Mouse (Mus musculus): ENCODE results near the gene 1700020A23Rik.

1700020A23Rik gene

DNA sequence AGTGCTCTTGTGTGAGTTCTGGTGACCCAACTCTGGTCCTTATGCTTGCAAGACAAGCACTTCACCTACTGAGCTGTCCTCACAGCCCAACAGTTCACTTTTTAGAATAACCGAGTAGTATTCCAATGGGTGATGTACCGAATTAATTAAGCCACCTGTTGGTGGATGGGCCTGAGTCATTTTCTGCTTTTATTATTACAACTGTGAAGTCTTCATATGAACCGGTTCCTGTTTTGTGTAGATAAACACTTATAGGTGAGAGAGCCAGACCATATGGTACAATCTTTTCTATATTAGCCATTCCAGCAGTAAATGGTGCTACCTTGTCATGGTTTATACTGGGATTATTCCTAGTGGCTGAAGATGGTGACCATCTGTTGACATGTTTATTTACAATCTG, 7.7 kb downstream of the 1700020A23Rik start:
- DNase-seq, result no peak

- peak; percentile 45 for DNase-seq
These were observed 9.2 kb downstream of the 1700020A23Rik start for GRCm38 (mm10) chr2:130414094-130414856.

- DNase-seq, result peak; percentile 20
These were observed 16.9 kb downstream of the 1700020A23Rik start for GRCm38 (mm10) chr2:130421781-130422620.

GRCm38 (mm10) chr2:130423397-130424125, 18.5 kb downstream of the 1700020A23Rik start:
- peak; percentile 90 for DNase-seq

GRCm38 (mm10) chr2:130424126-130424853, 19.2 kb downstream of the 1700020A23Rik start, which contains the start of the genes Vps16 and Pced1a:
TSS of gene Vps16 (plus strand) at chr2:130424339.
TSS of gene Pced1a (minus strand) at chr2:130424701.
- peak; percentile 94 for DNase-seq

DNA sequence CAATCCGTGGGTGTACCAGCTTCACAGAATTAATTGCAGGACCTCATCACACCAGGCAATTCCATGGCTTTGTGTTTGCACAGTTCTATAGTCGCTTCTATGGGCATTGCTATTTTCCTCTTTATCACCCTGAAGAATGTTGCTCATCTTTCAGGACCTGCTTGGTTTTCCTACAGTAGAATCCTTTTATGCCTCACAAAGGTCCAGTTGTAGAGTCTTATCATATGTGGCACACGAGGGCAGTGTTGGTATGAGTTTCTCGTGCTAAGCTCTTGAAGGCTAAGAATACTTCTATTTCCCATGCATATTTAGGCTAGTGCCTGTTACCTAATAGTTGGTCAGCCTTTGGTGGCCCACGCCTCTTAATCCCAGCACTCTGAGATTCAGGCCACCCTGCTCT, 20.1 kb downstream of the 1700020A23Rik start:
- no peak for DNase-seq

DNA sequence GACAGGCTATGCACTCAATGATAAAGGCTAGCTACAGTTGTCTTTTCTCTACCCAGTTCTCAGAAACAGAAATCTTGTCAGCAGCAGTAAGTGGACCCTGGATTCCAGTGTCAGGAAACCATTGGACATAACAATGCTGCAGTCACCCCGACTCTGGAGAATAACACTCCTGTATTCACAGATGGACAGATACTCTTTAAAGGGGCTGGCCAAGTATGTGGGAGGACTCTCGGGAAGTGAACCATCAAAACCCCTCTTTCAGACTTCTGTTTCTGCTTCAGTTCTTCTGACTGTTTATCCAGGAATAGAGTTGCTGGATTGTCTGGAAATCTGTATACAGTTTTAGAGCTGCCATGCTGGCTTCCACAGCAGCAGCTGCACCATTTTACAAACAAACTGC, 24.8 kb downstream of the 1700020A23Rik start:
- DNase-seq, result no peak

- no peak for DNase-seq
These were observed 25.4 kb downstream of the 1700020A23Rik start for GRCm38 (mm10) chr2:130430484-130430883.

DNA sequence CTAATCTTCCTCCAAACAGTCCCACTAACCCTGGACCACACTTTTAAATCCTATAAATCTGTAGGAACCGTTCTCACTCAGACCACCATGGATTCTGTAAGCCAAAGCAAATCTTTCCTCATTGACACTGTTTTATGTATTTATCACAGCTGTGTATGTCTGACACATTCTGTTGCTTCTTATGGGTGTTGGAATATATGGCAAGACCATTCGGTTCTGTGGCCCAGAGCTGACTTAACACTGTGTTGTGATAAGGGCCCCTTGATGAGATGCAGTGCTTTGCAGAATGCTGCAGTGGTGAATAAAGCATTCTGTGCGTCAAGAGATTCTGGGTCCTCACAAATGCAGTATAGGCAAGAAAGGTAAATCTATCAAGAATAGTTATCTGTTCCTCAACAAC, 27.1 kb downstream of the 1700020A23Rik start:
- no peak for DNase-seq

- peak; percentile 62 for DNase-seq
These were observed 28.1 kb downstream of the 1700020A23Rik start for GRCm38 (mm10) chr2:130433152-130433551.

DNA sequence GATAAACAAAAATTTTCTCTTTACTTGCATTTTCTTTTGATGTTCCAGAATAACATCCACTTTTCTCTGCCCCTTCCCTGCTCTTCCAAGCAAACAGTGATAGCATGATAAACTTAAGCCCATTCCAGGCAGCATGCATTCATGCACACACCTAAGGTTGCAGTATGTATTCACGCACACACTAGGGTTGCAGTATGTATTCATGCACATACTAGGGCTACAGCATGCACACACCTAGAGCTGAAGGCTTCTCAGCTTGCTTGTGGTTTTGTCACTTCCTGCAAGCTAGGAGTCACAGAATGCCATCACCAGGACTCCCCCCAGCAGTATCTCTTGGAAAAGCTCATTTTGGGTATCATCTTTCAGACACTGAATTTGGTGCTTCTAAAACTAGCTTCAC, 31.7 kb downstream of the 1700020A23Rik start:
- no peak for DNase-seq

DNA sequence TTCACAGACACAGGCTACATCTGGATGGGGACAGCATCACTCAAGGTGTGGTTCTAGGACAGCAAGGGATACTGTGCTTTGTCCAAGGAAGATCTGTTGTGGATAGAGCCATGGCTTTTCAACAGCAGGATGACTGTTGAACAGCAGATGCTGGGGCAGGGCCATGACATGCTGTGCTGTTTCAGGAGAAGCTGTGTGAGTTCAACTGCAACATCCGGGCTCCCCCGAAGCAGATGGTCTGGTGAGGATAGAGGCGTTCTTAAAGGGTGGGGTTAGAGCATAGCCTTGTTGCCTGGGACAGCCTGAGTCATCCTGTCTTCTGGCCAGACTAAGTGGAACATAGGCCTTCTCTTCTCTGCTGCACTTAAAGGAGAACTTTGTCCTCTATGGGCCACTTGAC, 33.8 kb downstream of the 1700020A23Rik start:
- no peak for DNase-seq

- DNase-seq, result no peak
These were observed 34.9 kb downstream of the 1700020A23Rik start for GRCm38 (mm10) chr2:130439840-130440480.

GRCm38 (mm10) chr2:130442162-130442561, 37.1 kb downstream of the 1700020A23Rik start:
- no peak for DNase-seq

DNA sequence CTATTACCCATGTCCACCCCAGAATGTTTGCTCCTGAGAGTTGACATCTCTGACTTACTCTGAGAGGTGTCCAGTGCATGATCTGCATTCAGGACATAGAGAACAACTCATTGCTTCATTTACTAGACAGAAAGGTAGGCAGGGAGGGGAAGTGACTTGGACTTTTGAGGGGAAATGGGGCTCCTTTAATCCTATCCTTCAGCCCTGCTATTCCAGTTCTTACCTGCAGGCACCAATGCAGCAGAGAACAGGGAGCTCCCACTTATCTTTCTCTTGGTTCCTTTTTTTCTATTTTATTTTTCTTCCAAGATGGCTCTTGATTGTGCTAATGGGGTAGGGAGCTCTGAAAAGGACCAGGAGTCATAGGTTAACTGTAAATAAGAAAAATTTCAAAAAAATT, 43.4 kb downstream of the 1700020A23Rik start:
- no peak for DNase-seq

DNA sequence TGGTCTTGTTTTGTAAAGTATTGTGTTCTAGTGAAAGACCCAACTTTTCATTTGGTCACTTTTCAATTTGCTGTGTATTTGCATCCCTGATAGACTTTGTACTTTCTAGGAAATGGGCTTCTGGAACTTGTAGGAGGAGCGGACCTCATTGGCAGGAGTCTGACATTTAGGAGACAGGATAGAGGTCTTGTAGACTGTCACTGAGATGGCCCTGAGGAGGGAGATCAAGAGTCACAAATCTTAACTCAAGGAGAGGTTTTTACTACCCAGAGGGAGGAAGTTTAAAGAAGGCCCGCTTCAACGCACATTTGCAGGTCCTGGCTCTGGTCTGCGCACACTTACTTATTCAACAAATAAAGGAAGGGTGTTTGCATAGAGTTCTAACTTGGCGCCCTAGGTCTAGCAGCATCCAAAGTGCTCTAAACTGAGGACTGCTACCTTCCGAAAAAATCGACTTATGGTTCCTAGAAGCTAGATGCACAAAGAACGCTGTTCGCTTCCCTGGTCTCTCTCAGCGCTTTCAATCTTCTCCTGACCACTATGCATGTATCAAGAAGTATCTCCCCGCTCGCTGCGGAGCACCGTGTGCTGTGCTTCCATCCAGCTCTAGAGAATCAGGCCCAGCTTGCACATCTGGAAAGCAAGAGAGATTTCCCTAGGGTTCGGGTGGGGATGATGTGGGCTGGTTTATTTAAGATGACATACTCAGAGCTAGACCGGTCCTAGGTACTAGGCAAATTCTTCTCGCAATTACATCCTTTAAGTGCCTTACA, 44.1 kb downstream of the 1700020A23Rik start:
- DNase-seq, result peak; percentile 16

GRCm38 (mm10) chr2:130449794-130450433, 44.9 kb downstream of the 1700020A23Rik start, which contains the start of gene Ptpra:
TSS of gene Ptpra (plus strand) at chr2:130450278.
- peak; percentile 95 for DNase-seq

DNA sequence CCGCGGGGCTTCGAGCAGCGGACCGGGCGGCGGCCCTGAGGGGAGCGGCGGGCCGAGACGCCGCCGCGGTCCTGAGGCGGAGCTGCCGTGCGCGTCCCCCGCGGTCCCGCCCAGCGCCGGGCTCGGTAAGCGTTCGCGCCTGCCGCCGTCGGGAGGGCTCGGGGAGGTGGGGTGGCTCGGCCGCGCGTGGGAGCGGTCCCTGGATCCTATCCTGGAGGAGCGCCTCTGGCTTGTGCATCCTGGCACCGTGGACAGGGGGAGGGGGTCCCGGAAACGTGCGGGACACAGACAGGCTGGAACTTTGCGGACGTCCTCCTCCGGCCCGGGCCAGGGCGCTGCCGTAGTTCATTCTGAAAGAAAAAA, 45.4 kb downstream of the 1700020A23Rik start:
- peak; percentile 82 for DNase-seq

GRCm38 (mm10) chr2:130451086-130451726, 46.1 kb downstream of the 1700020A23Rik start:
- DNase-seq, result no peak

- no peak for DNase-seq
These were observed 46.6 kb downstream of the 1700020A23Rik start for GRCm38 (mm10) chr2:130451727-130452090.

Measured in thymus, postnatal 4 days (tissue).